In the genomic region with DNA sequence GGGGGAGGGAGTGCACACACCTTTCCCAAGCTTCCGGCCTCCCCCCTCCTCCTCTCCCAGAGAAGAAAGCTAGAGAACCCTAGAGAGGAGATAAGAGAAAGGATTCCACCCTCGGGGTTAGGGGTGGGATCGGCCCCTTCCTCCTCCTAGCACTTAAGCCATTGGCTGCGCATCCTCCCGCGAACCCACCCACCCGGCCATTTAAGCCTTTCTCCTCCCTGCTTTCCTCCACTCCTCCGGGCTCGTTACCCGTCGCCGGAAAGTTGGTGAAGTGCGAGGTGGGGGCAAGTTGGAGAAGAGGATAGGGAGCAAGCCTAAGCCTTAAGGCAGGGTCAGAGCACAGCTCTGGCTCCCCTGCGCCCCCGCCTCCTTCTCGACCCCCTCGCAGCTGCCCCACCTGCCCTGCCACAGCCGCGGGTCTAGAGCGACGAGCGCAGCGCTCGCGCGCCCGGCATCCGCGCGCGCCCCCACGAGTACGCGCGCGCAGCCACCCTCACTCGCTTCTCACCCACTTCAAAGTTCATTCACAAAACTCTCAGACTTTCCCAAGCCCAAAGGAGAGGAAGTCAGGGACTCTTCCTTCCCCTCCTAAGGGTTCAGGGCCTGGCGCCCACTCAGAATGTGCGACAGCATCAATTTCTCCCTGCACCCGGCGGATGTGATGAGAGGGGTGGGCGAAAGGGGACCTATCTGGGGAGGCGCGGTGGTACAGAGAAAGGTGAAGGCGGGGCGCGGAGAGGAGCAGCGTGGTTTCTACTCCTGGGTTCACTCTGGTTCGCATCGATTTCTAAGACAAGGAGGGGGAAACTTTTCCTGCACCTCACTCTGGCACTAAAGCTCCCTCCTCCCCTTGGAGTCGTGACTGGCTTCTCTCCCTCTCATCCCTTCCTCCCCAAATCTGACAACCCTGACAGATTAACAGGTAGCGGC, we compare ENCODE assay signal across 8 mouse cellular contexts. TPM values are rescaled to one million over a fixed set of nuclear protein-coding genes. Genes with fewer than 3 reads are reported as not detected.
DNase-seq lines count a peak whose midpoint lies in the region; ATAC-seq and TF ChIP-seq lines count a peak whose summit lies in the region.

No protein-coding gene starts in this region.

- peak overlapping the region; percentile 98 for H3K27ac ChIP-seq in forebrain, embryonic 10.5 days
- H3K27ac ChIP-seq in heart, embryonic 16.5 days (ENCODE audit: low read length) = peak overlapping the region; percentile 99
- peak overlapping the region; percentile 99 for H3K27ac ChIP-seq in liver, postnatal 0 days (ENCODE audit: low read depth)
- H3K27ac ChIP-seq in neural tube, embryonic 13.5 days (replicated peaks) = peak overlapping the region; percentile 99
- peak overlapping the region; percentile 70 for H3K27ac ChIP-seq in testis, adult 2 months (ENCODE audit: control insufficient read depth, insufficient read depth, low read depth, low read length)

- H3K4me3 ChIP-seq in forebrain, embryonic 10.5 days = peak overlapping the region; percentile 94
- H3K4me3 ChIP-seq in heart, embryonic 16.5 days (ENCODE audit: low read length) = peak overlapping the region; percentile 77
- H3K4me3 ChIP-seq in liver, postnatal 0 days (ENCODE audit: low read depth, low read length) = peak overlapping the region; percentile 82
- H3K4me3 ChIP-seq in neural tube, embryonic 13.5 days = peak overlapping the region; percentile 92
- H3K4me3 ChIP-seq in testis, adult 2 months (ENCODE audit: control insufficient read depth, low read depth, low read length) = peak overlapping the region; percentile 26

- no peaks in the 10 kb centered on the region for H3K9me3 ChIP-seq in forebrain, embryonic 10.5 days
- H3K9me3 ChIP-seq in heart, embryonic 16.5 days (replicated peaks; ENCODE audit: control insufficient read depth, low read length) = no peaks in the 10 kb centered on the region
- H3K9me3 ChIP-seq in liver, postnatal 0 days (ENCODE audit: low read length) = no peaks in the 10 kb centered on the region
- H3K9me3 ChIP-seq in neural tube, embryonic 13.5 days = no peaks in the 10 kb centered on the region

- H3K9ac ChIP-seq in heart, embryonic 16.5 days (ENCODE audit: low read length) = peak overlapping the region; percentile 90
- H3K9ac ChIP-seq in liver, postnatal 0 days (replicated peaks) = peak overlapping the region; percentile 79
- peak overlapping the region; percentile 95 for H3K9ac ChIP-seq in neural tube, embryonic 13.5 days

- H3K27me3 ChIP-seq in forebrain, embryonic 10.5 days (ENCODE audit: poor library complexity, severe bottlenecking) = no peaks in the 10 kb centered on the region
- no peaks in the 10 kb centered on the region for H3K27me3 ChIP-seq in heart, embryonic 16.5 days (ENCODE audit: control insufficient read depth, insufficient read depth, low read length)
- no peaks in the 10 kb centered on the region for H3K27me3 ChIP-seq in liver, postnatal 0 days (ENCODE audit: insufficient read depth, low read length)
- no peaks in the 10 kb centered on the region for H3K27me3 ChIP-seq in neural tube, embryonic 13.5 days
- H3K27me3 ChIP-seq in testis, adult 2 months (ENCODE audit: control insufficient read depth, insufficient read depth, low read length) = no peaks in the 10 kb centered on the region

- 0 out of 2 replicates have a peak, but pooled peaks have one; percentile 10 for TF ChIP-seq EP300 in liver, postnatal 0 days (IDR thresholded peaks at IDR 0.05; ENCODE audit: low read depth)

- peak; percentile 84 for DNase-seq in CD4-positive, CD25-positive, alpha-beta regulatory T cell, adult 2 months (ENCODE audit: low read depth, low spot score)
- DNase-seq in brain, adult 2 months (ENCODE audit: low read depth, low spot score) = peak; percentile 91
- DNase-seq in forebrain, embryonic 10.5 days (ENCODE audit: extremely low spot score, low spot score) = peak; percentile 88
- DNase-seq in kidney, postnatal 25 days = peak; percentile 80 to 90
- peak; percentile 80 for DNase-seq in liver, postnatal 0 days

- H3K4me2 ChIP-seq in heart, embryonic 16.5 days (ENCODE audit: low read depth, low read length) = peak overlapping the region; percentile 79
- H3K4me2 ChIP-seq in liver, postnatal 0 days (ENCODE audit: low read depth, low read length) = peak overlapping the region; percentile 99
- peak overlapping the region; percentile 83 for H3K4me2 ChIP-seq in neural tube, embryonic 13.5 days

- peaks cover 39% of the 10 kb centered on the region for H3K4me1 ChIP-seq in forebrain, embryonic 10.5 days
- H3K4me1 ChIP-seq in heart, embryonic 16.5 days (ENCODE audit: control insufficient read depth, insufficient read depth, low read length) = peaks cover 6% of the 10 kb centered on the region
- peaks cover 14% of the 10 kb centered on the region for H3K4me1 ChIP-seq in liver, postnatal 0 days (ENCODE audit: insufficient read depth)
- H3K4me1 ChIP-seq in neural tube, embryonic 13.5 days (replicated peaks) = peaks cover 29% of the 10 kb centered on the region
- H3K4me1 ChIP-seq in testis, adult 2 months (ENCODE audit: control insufficient read depth, insufficient read depth, low read length) = peaks cover 18% of the 10 kb centered on the region

- peaks cover 6% of the 10 kb centered on the region for H3K36me3 ChIP-seq in forebrain, embryonic 10.5 days (replicated peaks)
- no peaks in the 10 kb centered on the region for H3K36me3 ChIP-seq in heart, embryonic 16.5 days (ENCODE audit: control insufficient read depth, insufficient read depth)
- no peaks in the 10 kb centered on the region for H3K36me3 ChIP-seq in liver, postnatal 0 days (replicated peaks; ENCODE audit: insufficient read depth, low read length)
- no peaks in the 10 kb centered on the region for H3K36me3 ChIP-seq in neural tube, embryonic 13.5 days
- no peaks in the 10 kb centered on the region for H3K36me3 ChIP-seq in testis, adult 2 months (ENCODE audit: control insufficient read depth, insufficient read depth, low read length)

- no peak; the same call in 1 of the 2 replicates for TF ChIP-seq CTCF in liver, postnatal 0 days (IDR thresholded peaks at IDR 0.05; ENCODE audit: low read depth)
- TF ChIP-seq CTCF in testis, adult 2 months (IDR thresholded peaks at IDR 0.05; ENCODE audit: control insufficient read depth, insufficient read depth, insufficient replicate concordance, low read depth, low read length) = no peak

- 0% methylated on average over 50 of the region's 52 CpGs for WGBS in forebrain, embryonic 10.5 days
- under 1% methylated on average over 52 of the region's 52 CpGs for WGBS in heart, embryonic 16.5 days
- WGBS in liver, postnatal 0 days (ENCODE audit: insufficient replicate concordance) = under 1% methylated on average over 50 of the region's 52 CpGs
- WGBS in neural tube, embryonic 13.5 days = under 1% methylated on average over 52 of the region's 52 CpGs

- TF ChIP-seq POLR2A in testis, adult 2 months (IDR thresholded peaks at IDR 0.05; ENCODE audit: control insufficient read depth, low read depth, low read length) = peak; percentile 90

- peak; percentile 82 for ATAC-seq in heart, embryonic 16.5 days (replicated peaks; ENCODE audit: extremely low read depth, insufficient read depth, low FRiP score)
- peak; percentile 60 for ATAC-seq in liver, postnatal 0 days
- ATAC-seq in neural tube, embryonic 13.5 days (ENCODE audit: low read depth) = peak; percentile 84

RNA-seq across cellular contexts. Expression of a gene that starts 2.0 kb away (rescaled TPM):
- polyA plus RNA-seq in forebrain, embryonic 10.5 days (2016; fragmentation: Nextera tagmentation; extraction: Ambion mirVana) = 5.6 TPM in 2 replicates
- 2.6 and 3.1 TPM in 2 replicates for polyA plus RNA-seq in heart, embryonic 16.5 days (2015; fragmentation: Nextera tagmentation; extraction: Ambion mirVana)
- polyA plus RNA-seq in liver, postnatal 0 days (2015; fragmentation: Nextera tagmentation; extraction: Ambion mirVana) = 0.64 and 0.65 TPM in 2 replicates
- polyA plus RNA-seq in neural tube, embryonic 13.5 days (2015; fragmentation: Nextera tagmentation; extraction: Ambion mirVana) = 8.5 and 8.6 TPM in 2 replicates
- polyA plus RNA-seq in testis, adult 2 months (2012; rRNA removed) = 2.9 and 3.2 TPM in 2 replicates

Comparison
In these comparisons a context has a peak if more than half of its experiments do, and no peak if none do; other contexts are left out.
1. Peak in every context shown above with its lines: DNase-seq, ATAC-seq, H3K4me3 ChIP-seq and H3K27ac ChIP-seq.
2. H3K4me3 ChIP-seq: peak in every context shown above with its lines; median percentile 94 in forebrain, embryonic 10.5 days; 92 in neural tube, embryonic 13.5 days; 82 in liver, postnatal 0 days; 77 in heart, embryonic 16.5 days; 26 in testis, adult 2 months.